Mouse (Mus musculus) kidney, postnatal 4 days (tissue): Measurements from ENCODE around the gene Sulf2.
"Not testable (repeated sequence)": the region's sequence is repeated elsewhere in the genome, so short reads cannot be mapped to it uniquely, and the experiment has no call there.

Source experiments
- DNase-seq, 2 experiments: peaks; one replicate each; pipeline ENCODE4 v3.0.0; 2021; ENCODE audit warnings: mixed read lengths in 2 of 2

Sulf2 gene

DNA sequence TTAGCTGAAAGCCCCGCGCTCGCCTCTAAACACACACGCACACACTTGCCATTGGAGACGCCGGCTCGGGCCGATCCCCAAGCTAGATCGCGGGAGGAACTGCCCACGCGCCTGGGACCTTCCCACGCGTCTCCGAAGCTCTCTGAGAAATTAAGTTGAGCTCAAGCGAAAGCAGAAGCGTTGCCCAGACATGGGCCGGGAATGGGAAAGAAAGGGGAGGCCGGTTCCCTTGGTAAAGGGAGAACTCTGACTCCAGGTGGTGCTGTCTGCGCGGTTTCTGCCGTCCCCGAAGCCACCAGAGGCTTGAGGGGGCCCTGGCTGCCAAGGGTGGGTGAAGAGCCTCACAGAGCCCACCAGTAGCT, at the start of gene Sulf2:
TSS of gene Sulf2 (minus strand) at position 210 of the 362 bp plus-strand sequence.
- peak; percentile 83 to 91 for DNase-seq

DNA sequence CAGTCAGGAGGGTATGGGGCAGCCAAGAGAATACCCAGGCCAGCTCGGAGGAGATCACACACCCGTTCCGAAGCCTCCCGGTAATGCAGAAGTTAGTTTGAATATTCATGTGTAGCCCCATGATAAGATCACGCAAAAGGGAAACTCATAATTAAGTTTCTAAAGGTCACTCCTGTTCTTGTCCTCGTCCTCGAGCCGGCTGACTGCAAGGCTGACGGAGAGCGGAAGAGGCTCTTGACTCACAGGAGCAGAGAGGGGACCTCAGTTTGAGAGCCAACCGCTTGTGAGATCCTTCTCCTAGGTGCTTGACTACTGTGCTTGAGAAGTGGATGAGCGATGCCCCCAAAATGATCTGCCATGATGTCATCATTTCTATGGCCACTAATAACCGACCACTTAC, 48.7 kb upstream of the Sulf2 start:
- no peak for DNase-seq

DNA sequence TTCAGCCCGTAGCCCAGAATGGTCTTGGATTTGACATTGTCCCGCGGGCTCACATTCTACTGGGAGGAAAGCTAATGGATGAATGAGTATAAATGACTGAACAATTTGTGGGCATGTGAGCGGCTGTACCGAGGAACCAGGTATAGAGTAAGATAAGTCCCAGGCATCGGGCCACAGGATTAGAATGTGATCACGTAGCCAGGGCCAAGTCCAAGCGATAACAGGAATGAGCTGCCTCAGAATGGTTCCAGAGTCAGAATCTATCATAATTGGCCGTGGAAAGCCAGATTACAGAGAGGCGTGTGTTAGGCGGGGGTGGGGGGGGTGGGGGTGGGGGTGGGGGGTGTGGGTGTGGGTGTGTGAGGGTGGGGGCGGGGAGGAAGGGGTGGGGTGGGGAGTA, 48.2 kb upstream of the Sulf2 start:
- no peak for DNase-seq

DNA sequence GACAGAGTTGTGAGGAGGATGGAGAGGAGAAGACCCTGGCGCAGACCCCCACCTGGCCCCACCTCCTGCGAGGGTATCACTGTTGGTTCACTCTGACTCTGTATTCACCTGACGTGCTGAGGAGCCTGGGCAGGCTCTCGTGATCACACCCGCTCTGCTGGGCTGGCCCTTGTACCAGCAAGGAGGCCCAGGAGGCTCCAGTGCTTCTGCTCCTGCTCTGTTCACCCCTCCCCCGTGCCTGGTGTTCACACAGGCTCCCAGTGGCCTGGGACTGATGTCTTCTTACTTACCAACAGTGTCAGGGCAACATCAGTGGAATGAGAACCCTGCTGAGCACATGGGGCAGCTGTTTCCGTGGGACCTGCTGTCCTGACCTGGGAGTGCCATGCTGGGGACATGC, 42.5 kb upstream of the Sulf2 start:
- peak in 1 of 2 experiments; percentile 64 for DNase-seq

DNA sequence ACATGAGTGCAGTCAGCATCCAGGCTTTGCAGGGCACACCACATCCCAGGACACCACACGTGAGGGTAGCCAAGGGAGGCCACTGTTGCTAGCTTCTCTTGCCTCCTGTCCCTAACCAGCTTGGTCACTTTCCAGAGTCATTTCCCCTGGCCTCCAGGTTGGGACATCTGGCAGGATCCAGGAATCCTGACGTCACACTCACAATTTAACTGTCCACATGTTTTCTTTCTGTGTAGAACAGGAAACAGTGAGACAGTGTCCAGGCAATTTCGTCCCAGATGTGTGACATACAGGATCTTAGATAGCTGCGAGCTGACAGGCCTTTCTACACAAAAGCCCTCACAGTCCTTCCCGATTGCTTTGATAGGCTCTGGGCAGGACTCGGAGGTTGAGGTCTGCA, 41.6 kb upstream of the Sulf2 start:
- DNase-seq: no peak

DNA sequence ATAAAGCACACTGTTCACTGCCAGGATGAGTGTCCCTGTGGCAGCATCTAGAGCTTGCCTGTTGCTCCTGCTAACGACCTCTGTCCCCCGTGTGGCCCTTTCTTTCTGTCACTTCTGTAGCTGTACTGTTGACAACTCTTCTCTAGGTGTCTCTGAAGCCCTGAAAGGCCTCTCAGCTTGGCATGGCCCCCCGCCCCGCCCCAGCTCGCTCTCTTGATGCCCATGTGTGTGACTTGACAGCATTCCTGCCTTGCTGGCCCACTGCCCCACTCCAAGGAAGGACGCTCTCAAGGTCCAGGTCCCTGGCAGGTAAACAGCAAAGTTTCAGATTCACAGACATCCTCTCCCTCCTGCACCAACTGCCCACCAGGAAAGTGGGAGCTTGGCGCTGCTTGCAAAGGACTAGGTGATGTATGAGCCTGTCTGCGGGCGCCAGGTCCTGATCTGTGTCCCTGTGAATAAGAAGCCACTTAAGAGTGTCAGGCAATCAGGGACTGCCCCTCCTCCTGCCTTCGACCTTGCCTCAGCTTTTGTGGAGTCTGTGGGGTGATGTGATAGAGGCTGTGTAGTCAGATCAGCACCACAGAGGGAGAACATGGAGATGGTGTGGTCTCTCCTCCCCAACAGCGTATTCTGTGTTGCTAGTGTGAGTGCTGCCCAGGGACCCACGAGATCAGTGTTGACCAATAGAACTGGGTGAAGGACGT, 40.8 kb upstream of the Sulf2 start:
- DNase-seq: no peak

DNA sequence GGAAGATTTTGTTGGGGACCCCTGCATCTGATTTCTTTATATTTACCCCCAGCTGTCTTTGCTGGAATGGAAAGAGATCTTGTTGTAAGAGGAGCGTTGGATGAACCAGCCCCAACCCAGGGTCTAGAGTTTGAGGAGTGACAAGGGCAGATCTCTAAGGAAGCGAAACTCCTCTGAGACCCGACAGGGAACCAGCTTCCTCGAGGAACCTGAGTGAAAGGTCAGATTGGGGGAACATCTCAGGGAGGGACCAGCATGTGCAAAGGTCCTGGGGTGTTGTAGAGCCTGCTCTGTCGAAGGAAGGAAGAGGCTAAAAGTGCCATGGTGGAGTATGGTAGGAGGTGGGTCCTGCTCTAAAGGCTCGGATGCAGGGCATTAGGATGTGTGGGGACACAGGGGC, 39.6 kb upstream of the Sulf2 start:
- DNase-seq: no peak

DNA sequence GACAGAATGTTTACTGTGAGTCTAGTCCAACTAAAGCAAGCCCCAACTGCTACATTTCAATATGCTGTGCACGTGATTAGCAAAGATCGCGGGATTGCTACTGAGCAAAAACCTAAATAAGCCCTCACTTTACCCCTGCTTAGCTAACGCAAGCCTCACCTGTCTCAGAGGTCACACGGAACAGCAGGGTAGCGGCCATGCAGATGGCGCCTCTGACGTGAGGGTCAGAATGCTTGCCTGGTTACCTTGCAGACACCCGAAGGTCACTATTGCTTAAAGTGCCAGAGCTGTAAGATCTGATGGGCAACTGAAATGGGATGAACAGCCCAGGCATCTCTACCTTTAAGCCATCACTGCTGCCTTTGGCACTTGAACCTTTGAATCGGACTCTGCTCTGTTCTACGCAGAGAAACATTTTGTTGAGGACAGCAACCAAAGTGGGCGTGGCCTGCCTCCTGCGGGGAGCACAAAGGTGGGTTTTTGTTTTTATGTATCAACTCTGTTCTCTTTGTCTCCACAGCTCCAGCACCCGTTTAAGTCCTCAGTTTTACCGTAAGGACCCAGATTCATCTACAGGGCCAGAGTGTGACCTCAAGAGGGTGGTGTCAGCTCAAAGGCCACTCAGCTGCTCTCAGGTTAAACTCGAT, 38.8 kb upstream of the Sulf2 start:
- DNase-seq: peak in 1 of 2 experiments; percentile 52

DNA sequence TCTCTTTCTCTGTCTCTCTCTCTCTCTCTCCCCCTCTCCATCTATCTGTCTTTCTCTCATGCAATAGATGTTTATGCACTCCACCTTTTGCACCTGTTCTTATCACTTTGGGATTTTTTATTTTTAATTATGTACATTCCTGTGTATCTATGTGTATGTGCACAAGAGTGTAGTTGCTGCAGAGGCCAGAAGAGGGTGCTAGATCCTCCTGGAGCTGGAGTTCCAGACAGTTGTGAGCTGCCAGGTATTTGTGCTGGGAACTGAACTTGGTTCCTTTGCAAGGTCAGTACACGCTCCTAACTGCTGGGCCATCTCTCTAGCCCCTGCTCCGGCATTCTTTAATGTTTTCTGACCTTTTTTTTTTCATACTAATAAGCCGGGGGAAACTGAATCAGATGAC, 38.0 kb upstream of the Sulf2 start:
- no peak for DNase-seq

DNA sequence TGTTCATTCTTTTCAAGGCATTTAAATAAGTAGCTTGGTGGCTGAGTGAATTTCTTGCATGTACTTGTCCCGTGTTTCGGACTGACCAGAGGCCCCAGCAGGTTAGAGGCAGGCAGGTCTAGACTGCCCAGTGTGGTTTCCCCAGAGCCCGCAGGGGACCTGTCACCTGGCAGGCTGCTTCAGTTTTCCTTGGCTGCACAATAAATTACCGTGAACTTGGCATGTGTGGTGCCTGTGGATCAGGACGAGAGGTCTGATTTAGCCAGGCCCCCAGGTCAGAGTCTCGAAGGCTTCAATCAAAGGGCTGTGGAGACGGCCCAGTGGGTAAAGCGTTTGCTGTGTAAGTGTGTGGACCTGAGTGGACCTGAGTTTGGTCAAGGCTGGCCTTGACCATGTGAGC, 35.4 kb upstream of the Sulf2 start:
- DNase-seq: peak; percentile 40 to 69

DNA sequence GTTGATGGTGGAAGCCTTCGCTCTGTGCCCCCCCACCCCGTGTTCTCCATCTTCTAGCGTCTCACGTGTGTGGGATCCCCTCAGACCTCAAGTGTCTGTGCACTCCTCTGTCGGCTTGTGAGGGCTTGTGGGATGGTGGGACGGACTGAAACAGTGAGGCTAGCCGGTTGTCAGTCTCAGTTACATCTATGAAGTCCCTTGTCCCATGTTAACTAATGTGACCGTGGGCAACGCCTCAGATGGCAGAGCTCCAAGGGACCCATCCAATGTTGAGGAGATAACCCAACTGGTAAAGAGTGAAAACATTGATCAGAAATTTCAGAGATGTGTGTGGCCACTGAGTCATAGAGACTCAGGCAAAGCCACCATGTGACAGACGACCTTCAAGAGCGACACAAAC, 33.7 kb upstream of the Sulf2 start:
- DNase-seq: no peak

DNA sequence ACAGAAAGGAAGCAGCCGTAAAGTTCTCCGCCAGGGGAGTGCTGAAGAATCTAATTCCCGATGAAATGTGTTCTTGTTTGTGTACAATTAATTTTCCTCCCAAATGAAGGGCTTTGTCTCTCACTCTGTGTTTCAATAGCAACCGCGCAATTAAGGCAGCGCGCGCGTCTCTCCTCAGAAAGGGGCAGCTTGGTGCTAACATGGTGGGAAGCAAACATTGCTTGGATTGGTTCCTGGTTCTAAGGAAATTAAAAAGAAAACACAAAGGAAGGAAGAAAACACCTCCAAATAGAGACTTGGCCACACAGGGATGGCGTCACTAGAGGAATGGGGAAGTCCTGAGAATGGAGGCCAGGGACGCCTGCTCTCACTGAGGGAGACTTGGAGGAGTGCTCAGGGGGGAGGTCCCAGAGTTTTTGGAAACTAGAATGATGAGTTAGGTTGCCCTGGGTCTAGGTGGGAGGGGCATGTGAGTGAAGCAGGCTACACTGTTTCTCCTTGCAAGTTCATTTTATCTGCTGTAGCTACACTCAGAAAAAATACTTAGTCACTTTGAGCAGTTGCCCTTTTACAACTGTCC, 32.5 kb upstream of the Sulf2 start:
- not testable (repeated sequence) for DNase-seq

DNA sequence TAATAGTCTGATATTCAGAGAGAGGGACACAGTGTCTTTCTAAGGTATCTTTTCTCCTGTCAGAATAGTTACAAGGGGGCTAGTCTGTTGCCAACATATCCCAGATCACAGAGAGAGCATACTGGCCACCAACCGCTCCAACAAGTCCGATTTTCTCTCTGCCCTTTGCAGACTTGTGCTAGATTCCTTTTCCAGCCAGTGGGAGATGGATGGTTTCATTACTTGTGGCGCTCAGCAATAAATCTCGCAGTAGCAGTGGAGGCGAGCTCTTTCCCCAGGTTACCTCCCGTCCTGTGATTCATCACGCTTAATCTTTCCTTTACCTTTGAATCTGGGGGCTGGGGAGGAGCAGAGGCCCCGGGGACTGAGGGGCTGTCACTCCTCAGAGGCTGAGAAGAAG, 31.9 kb upstream of the Sulf2 start:
- not testable (repeated sequence) for DNase-seq

DNA sequence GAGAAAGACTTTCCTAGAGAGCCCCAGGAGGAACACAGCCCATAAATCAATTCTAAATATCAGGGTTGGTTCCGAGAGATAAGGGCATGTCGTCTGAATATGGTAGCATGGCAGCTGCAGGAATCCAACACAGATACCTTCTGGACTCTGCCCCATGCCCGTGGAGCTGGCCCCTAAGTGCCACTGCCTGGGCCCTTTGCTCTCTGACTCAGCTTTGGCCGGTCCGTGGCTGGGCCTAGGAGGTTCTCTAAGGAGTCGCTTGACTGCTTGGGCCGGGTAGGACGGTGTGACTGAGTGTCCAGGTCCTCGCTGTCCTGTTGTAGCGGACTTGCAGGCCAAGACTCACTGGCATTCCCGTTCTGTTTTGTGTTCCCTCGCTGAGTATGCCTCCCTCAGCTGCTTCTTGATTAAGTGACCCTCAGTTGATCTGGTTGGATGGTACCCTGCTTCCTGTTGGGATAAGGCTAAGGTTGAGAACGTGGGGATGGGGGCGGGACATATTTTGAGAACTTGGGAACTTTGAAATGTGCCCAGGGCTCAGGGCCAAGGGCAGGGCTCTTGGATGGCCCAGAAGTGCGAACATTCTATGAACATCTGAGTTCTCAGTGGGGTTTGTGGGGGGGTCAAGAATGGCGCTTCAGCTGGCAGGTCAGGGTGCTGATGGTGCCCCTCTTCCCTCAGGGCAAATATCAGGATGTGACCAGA, 30.9 kb upstream of the Sulf2 start:
- DNase-seq: no peak

DNA sequence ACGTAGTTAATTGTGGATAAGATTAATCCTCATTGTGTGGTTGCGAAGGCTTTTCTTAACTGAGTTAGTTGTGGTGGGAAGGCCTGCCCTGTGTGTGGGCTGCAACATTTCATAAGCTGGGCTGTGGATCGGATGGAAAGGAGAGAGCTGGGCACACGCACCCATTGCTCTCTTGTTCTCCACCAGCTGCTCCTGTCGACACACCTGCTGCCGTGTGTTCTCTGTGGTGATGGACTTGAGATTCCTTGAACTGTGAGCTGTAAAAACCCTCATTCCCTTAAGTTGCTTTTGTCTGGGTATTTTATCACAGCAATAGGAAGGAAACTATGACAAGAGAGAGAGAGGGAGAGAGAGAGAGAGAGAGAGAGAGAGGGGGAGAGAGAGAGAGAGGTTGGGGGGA, 30.3 kb upstream of the Sulf2 start:
- DNase-seq: no peak

DNA sequence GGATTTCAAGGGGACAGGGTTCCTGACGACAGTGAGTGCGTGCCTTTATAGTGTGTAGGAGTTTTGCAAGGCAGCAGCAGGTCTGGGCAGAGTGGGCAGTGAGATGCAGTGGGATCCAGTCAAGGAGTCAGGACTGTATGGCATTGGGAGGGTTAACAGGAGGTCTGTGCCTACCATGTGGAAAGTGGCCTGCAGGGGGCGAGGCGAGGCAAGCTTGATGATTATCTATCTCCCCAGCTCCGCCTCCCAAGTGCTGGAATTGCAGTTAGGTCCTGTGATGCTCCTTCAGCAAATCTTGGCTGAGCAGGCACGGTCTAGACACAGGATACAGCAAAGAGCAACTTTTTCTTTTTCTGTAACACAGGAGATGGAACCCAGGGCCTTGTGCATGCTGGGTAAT, 29.0 kb upstream of the Sulf2 start:
- peak; percentile 42 to 61 for DNase-seq

DNA sequence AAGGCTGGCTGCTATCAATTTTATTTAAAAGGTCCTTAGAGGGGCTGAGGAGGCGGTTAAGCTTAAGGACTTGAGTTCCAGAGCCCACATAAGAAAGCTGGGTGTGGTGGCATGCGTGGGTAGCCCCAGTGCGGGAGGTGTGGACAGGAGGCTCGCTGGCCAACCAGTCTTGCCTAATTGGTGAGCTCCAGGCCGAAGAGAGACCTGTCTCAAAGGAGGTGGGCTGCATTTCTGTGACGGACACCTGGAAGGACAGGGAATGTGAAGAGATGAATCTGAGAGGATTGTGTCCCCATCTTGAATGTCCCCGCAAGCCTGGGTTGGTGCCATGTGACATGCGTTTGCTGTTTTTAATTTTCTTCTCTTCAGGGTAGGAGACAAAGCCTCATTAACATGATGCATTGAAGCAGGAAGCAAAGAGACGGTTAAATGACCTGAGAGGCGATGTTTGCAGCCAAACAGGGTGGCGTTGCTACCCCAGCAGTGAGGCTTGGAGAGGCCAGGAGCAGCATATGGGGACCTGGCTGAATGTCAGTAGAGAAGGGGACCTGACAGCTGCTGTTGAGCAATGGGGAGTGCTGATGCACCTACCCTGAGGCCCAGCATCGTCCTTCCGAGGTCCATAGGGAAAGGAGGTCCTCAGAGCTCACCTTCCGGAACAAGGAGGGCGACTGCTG, 26.7 kb upstream of the Sulf2 start:
- DNase-seq: no peak

DNA sequence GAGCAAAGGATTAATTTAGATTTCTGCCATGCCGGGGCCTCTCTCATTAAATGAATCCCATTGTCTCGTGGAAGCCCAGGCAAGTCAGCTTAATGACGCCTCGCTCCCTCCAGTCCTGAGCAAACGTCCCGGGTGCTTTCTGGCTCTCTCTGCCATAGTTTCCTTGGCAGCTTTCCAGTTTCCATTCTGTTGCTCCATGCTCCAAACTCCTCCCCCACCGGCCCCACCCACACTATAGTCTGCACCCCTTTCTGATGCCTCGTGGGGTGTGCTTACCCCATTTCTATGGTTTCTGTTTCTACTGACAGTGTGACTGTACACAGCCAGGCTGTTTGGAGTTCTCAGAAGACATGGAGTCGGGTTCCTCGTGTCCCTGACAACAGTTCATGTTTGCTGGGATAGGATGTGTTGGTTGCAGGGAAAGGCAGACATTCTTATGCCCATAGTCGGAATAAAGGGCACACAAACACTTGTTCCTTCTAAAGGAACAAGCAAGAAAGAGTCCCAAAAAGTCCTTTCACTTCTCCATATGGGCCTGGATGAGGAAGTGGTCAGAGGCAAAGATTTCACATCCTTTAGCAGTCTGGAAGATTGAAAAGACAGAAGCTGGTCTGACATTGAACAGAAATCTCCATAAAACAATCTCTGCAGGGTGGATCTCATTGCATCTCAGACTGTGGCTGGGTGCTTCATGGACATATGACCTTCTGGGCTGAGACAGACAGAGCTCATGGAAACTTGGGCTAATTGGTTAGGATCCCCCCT, 25.5 kb upstream of the Sulf2 start:
- peak; percentile 69 to 81 for DNase-seq

DNA sequence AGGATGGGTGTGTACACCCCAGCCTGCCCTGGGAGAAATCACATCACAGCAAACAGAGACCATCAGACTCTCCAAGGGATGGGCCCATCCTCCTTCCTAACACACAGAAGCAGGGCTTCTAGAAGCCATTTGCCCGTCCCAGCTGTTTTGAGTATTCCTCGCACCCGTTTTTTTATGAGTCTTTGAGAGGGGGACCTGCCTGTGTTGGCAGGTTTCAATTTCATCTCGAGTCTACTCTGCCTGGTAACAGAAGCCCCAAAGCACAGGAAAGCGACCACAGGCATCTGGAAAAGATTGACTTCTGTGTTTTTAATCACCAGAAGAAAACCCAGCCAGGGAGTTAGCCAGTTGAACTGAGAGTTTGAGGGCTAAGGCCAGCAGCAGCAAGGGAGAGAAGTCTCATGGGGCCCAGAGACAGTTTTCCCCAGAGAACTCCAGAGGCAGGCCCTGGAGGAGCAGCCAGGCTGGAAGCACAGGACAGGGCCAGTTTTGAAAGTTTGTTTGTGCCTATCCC, 24.7 kb upstream of the Sulf2 start:
- no peak for DNase-seq

DNA sequence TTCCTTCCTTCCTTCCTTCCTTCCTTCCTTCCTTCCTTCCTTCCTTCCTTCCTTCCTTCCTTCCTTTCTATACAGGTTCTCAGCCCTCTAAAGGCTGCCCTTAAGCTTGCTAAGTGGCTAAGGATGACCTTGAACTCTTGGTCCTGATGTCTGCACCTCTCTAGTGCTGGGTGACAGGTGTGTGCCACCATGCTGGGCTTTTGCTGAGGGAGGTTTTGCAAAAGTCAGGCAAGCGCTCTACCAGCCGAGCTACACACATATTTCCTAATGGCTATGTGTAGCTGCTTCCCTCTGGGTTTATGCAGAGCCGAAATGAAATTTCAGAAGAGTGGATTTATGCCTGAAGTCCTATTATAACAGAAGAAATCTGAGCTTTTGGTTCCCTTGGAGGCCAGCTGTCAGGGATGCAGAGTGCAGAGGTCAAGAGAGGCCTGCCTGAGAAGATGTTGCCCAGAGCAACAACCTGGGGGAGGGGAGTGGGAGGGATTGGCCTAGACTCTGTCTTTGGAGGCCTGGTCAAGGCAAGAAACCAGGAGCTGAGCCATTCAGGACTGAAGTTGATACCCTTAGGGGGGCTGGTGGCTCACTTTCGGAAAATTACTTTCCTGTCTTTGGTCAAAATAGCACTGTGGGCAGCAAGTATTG, 24.1 kb upstream of the Sulf2 start:
- DNase-seq: peak; percentile 62 to 73

DNA sequence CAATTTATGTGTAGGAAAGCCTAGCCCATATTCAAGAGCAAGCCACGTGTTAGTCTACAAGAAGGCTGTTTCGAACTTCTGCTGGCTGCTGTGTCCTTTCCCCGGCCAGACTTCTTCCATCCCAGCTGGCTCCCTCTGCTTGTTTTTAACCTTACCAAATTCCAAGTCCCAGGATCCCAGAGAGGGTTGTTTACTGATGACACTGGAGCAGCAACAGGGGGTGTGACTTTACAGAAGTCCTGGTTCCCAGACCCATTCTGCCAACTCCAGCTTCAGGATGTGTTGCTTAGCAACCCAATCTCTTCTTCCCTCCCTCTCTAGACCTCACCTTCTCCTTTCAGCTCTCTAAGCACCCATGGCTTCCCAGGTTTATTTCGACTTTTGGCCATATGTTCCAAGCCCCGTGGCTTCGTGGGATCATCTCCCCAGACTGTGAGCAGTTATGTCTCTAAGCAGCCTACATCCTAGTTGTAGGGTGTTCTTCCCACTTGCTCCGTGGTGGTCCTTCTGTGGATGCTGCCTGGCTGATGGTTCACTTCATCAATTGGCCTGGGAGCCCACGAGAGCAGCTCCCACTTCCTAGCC, 20.2 kb upstream of the Sulf2 start:
- DNase-seq: no peak
